Mouse (Mus musculus): ENCODE measurements at regions not wholly inside any gene's neighbourhood (a gene's known extent, or its start where the extent isn't known, plus 50 kb on each side); places are given as distances from the start of the nearest gene placed in this dataset.
A peak's percentile ranks its signal among the peaks of the same experiment; 100 is the strongest.

DNA sequence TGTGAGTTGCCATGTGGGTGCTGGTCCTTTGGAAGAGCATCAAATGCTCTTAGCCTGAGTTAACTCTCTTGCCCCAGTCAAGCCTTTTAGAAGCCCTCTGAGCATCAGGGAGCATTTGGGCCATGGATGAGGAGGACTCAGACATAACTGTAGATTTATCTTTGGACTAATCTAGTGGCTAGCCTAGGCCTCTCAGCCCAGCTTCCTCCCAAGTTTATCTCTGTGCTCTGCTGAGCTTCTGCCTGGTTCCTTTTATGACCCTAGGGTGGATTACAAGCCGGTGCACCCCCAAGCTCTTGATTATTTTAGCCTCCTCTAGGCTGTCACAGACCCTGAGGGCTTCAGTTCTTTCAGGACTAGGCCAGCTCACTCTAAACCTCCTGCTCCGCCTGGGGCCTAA is 102.6 kb upstream of the Vps8 start:
- DNase-seq (ENCODE audit: low read depth, low spot score) = no peak

DNA sequence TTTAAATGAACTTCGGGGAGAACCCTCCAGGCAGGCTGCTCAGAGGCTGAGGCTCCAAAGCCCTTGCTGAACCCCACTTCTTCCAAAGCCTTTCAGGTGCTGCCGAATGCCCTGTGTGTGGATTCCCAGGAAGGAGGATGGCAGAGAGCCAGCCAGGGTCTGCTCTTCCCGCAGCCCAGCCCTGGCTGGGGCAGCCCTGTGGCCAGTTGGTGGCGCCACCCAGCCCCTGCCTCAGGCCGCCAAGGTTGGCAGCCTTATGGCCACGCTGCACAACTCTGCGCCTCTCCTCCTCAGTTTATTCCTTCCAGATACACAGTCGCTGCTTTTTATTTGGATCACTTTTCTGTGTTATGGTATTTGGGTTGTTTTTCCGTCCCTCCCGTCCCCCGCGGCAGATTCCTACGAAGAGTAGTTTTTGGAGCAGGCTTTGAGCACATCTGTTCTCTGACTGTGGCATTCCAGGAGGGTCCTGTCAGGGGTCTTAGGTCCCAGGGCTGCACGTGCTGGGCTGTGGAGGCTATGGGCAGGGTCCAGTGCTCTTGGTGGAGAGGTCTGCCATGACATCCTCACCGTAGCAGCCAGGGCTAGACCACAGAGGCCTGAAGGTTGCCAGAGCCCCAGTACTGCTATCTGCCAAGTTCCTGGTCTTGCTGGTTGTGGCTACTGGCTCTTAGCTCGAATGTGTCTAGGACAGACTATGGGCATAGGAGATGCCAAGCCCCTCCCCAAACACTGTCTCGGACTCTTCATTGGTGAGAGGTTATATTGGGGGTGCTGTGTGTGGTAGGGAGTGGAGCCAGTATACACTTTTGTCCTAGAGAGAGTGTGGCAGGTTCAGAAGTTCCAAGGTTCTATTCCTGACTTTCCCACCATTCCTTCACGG is 101.5 kb upstream of the Vps8 start:
- DNase-seq (ENCODE audit: low read depth, low spot score) = no peak

DNA sequence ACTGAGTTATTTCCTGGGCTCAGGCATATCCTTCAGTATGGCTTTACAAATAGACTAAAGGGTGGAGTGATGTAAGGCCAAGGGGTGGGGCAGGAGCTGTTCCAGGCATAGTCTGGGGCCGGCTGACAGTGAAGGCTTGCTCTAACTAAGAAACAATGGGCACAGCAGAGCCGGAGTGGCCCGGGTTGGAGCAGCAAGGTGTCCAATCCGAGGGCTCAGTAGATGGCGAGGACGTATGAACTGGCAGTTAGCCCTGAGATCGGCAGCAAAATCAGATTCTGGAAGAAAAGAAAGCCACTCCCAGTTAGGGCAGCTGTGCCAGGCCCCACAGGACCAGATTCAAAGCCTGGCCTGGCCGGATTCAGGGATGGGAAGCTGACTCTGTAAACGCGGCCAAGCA is 100.5 kb upstream of the Vps8 start:
- DNase-seq (ENCODE audit: low read depth, low spot score) = no peak

DNA sequence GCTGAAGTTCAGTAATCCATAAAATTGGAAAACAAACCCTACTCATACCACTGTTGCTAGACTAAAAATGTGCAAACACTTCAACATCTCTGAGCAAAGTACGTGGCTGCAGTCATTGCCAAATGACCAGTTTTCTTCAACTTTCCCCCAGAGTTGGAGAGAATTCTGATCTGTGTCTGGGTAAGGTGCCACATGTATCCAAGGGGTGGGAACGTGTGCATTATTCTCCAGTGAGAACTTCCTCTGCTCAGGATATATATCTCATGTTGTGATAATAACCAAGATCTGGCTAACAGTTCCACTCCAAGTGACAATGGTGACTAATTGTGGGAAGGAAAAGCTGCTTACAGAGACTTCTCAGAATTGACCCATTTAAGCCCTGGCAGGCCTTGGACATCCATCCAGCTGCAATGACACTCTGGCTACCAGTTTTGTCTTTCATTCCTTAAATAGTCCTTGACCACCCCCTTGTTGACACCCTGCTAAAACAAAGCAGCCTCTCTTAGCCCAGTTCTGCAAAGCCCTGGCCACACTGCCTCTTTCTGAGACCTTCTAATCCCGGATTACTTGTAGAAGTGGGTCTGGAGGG is 99.4 kb upstream of the Vps8 start:
- no peak for DNase-seq (ENCODE audit: low read depth, low spot score)

DNA sequence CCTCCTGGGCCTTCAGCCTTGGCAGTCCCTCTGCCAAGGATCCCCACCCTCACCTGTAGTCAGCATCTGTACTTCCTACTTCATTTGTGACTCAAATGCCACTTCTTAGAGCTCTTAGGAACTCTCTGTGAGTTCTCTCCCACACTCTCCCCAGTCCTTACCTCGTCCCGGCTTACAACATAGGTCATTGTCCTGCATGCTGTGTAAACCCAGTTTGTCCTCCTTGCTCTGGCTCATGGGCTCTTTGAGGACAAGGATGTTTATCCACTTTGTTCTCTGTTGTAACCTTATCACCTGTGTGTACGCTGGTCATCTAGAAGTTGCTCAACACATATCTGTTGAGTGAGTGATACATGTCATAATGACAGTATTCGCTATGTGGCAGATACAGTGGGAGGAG is 94.9 kb upstream of the Vps8 start:
- no peak for DNase-seq (ENCODE audit: low read depth, low spot score)

DNA sequence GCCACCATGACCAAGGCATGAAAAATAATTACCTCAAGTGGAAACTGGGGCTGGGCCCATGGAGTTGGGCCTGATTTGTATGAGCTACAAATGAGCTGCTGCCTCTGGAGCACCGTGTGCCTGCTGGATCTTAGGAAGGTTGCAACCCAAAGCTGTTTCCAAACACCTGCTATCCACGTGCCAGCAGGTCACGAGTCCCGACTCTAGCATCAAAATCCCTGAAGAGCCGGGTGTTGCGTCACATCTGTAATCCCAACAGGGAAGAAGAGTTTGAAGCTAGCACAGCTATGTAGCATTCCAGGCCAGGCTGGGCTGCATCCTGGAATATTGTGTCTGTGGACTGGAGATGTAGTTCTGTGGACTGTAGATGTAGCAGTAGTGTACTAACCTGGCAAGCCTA is 93.7 kb upstream of the Vps8 start:
- DNase-seq (ENCODE audit: low read depth, low spot score) = no peak

DNA sequence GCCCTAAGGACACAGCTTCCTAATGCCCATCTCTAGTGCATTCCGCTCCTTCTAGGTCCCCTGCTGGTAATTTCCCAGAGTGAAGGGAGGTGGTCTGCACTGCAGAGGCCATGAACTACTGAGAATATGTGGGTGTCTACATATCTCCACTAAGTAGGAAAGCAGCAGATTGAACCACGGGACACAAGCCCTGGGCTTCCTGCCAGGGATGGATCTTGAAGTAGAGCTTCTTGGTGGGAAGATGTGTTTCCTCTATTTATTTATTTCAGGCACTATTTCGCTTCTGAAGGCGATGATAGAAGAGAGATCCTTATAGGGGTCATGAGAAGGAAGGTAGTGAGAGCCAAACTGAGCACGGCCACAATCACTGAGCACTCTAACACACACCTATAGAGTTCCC is 91.7 kb upstream of the Vps8 start:
- DNase-seq (ENCODE audit: low read depth, low spot score) = no peak

DNA sequence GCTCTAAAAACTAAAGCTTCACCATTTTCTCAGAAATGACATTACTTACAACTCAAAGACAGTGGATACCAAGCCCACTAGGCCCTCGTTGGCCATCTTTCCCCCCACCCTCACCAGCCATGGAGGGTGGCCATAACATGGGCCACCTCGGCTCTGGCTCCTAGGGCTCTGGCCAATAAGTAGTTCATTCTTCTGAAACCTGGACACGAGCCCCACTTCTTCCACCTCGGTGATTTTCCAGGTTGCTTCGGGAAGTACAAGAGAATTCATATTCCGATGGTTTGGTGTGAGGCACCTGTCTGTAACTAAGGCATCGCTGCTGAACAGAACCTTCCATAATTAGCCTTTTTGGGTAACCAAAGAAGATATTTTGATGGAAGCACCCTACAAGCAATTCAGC is 90.5 kb upstream of the Vps8 start:
- no peak for DNase-seq (ENCODE audit: low read depth, low spot score)

DNA sequence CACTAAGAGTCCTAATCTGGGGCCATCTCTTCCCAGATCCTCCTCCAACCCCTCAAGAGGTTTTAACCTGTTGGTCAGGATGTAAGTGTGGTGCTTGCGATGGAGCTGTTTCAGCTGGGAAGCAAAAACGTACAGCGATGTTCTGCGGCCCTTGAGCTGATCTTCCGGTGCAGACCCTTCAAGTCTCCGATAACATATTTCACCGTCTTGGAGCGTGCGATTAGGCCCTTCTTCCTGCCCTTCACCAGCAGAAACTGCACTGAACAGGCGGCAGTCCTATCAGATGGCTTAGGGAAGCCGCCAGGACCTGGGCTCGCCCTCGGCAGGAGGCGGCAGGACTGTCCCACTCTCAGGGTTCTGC is 90.1 kb upstream of the Vps8 start:
- no peak for DNase-seq (ENCODE audit: low read depth, low spot score)

DNA sequence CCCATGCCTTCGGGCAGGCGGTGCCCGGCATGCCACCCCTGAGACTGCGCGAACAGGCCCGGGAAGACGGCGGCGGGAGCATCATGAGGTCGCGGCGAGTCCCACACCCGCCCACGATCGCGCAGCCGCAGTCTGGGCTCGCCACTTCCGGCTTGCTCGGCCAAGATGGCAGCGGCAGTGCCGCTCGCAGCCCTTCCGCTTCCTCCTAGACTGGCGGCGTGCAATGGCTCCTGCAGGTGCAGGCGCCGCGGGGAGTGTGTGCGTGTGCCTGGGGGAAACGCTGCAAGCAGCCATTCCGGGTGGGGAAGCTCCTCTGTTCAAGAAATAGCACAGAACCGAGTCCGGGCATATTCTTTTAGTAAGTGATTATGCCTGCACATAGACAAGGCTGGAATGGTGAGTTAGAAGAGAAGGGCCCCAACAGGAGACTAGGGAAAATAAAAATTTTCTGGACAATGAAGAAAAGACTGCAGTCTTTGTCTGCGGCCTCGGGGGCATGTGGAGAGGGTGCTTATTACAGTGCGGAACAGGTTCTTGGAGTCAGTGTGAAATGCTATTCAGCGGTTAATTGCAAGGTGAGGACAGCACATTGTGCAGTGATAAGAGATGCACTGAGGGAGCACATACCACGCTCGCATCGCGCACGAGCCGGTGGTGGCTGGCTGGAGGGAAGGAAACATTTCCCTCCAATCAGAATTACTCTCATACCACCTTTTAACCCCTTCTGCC is 89.5 kb upstream of the Vps8 start:
- peak; percentile 96 for DNase-seq (ENCODE audit: low read depth, low spot score)

DNA sequence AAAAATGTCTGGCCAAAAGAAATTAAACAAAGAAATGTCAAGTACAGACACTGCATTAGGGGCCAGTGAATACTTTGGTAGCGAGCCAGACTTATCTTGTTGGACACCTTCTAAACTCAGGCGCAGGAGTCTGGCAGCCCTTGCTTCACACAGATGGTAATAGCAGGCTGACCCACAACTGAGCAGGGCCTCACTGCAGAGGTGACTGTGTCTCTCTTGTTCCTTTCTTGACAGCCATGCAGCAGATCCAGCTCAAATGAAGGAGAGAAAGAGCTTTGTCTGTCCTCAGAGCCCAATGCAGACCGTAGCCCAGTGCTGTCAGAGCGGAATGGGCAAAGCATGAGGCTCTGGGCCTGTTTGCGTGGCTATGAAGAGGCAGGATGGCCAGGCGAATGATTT is 83.9 kb upstream of the Vps8 start:
- DNase-seq (ENCODE audit: low read depth, low spot score) = no peak

DNA sequence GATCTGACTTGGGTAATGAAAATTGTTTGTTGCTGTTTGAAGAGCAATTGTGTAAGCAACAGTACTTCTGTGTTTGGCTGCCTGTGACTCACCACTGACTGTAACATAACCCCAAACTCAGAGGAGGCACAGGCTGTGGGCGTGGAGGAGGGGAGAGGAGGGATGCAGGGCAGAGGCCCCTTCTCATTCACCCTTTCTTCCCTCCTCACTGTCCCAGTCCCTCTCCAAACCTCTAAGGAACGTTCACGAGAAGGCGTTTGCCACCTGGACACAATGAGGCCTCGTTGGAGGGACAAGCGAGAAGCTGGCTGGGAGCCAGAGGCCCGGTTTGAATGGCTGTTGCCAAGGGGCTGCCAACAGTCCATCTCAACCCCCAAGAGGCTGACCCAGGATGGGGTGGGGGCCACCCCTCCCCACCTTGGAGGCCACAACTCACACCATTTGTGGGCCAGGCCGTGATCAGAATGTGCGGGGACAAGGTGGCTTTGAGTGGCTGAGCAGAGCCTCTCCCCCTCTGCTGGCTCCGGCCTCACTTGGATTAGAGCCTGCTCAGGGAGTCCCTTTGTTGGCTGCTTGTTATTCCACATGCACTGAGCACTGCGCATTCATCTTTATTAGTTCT is 83.3 kb upstream of the Vps8 start:
- no peak for DNase-seq (ENCODE audit: low read depth, low spot score)

DNA sequence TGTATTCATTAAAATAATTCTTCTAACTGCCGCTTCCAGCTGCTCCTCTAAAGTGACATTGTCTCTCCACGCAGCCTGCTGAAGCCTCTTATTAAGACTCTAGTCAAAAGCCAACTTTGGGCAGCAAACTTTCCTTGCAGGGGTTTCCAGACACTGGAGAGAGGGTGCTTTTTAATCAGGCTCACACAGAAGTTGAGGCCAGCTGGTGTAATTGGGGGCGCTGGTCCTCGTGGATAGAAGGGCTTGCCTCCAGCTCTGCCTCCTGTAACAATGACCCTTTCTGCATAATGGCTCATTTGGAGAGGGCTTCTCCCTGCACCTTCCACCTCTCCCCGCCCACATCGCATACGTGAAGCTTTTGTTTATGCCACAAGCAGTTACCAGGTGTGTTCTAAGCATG is 82.8 kb upstream of the Vps8 start:
- DNase-seq (ENCODE audit: low read depth, low spot score) = no peak

DNA sequence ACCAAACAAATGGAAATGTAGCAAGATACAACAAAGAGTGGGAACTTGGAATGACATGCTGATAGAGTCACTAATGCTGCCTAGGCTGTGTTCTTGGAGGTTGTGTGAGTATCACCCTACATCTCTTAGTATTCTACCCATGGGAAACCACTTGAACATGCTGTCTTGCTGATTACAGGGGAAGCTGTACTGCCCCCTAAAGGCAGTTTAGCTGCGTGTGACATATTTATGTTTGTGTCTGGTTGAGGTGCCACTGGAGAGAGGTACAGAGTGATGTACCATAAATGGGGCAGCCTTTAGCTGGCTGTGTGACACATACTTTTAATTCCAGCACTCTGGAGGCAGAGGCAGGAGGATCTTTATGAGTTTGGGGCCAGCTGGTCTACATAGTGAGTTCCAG is 73.0 kb upstream of the Vps8 start:
- peak; percentile 61 for DNase-seq (ENCODE audit: low read depth, low spot score)

DNA sequence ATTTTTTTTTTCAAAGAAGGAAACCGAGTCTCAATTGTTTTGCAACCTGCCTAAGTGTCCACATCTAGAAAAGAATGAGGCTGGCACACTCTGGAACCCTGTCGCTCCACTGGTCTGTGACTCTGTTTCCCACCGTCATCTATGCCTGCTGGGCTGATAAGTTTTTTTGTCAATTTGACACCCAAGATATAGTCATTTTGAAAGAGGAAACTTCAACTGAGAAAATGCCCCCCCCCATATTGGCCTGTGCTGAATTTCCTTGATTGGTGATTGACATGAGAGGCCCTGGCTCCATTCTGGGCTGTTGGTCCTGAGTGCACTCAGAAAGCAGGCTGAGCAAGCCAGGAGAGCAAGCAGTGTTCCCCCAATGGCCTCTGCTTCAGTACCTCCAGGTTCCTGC is 71.6 kb upstream of the Vps8 start:
- DNase-seq (ENCODE audit: low read depth, low spot score) = peak; percentile 88

DNA sequence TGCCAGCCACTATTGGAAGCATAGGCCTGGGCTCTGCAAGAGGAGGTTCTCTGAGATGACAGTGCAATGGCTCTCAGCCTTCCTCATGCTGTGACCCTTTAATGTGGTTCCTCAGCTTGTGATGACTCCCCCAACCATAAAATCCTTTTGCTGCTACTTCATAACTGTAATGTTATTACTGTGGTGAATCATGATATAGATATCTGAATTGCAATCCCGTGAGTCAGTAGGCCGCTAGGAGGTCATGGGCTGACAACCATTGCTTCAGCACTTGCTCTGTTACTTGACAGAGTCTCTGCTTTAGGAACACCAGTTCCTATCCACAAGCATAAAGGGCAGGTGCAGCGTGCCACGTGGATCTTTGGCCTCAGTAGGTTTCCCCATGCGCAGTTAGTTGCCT is 69.8 kb upstream of the Vps8 start:
- DNase-seq (ENCODE audit: low read depth, low spot score) = no peak

DNA sequence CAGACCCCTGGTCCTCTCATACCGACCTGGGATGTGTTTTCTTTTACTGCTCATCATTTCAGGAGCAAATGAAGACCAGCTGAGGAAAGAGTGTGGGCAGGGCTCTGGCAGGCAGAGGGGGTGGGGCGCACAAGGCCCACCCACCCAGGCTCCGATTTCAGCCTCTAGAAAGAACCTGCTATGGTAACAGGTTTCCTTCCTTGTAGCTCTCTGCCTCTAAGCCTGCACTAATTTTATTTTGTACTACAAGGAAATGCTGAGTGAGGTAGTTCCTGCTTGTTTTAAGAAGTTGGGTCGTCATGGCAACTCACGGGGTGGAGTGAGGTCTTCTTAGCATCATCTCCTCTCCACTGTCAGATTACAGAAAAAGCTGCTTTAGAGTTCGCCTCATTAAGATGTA is 69.4 kb upstream of the Vps8 start:
- no peak for DNase-seq (ENCODE audit: low read depth, low spot score)

DNA sequence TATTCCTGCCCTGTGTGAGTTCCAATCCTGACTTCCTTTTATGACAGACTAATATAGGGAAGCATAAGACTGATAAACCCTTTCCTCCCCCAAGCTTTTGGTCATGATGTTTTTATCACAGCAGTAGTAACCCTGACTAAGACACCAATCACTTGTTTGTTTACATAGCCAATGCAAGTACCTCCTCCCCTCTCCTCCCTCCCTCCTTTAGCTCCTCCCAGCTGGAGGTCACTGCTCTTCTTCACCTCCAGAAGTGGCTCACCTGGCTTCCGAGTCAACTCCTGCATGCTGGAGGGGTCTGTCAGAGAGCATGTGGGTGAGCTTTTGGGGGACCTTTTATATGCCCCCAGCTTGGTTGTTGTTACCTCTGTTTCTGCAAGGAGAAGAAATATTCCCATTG is 67.3 kb upstream of the Vps8 start:
- DNase-seq (ENCODE audit: low read depth, low spot score) = no peak

DNA sequence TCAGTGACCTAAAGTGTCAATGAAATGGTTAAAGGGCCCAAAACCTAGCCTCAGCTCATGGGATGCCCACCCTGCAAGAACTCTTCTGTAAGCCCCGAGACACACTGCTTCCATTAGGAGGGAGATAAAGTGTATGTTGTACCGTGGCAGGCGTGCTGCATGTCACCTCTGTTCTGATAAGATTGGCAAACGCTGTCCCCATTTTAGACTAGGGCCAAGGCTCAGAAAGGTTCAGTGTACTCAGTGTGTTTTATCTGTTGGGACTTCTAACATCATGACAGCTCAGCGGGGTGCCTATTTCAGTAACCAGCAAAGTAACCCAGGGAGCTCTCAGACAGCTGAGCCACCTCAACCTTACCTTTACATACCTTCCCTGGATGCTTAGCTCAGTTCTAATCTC is 65.5 kb upstream of the Vps8 start:
- DNase-seq (ENCODE audit: low read depth, low spot score) = no peak

DNA sequence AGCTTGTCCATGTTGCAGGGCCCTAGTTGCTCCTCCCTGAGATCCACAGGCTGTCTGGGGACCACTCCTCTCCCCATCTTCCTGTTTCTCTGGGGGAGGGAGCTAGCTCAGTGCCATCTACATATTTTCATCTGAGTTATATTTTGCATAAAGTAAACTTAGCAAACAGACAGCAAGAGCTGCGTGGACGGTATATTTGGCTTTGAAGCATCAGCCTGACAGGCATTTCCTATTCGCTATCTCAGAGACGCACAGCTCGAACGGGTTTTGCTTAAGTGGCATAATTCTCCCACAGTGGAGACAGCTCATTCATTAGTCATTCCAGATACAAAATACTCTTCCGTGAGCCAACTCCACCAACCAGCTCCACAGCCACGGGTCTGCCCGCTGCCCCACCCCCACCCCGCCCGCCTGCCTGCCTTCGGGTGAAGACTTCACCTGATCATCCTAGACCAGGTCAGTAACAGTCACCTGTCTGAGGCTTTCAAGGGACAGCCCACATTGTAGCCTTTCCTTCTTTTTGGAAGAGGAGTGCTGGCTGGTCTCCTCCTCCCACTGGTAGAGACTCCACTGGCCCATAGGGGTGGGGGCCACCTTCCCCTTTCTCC is 64.5 kb upstream of the Vps8 start:
- peak; percentile 52 for DNase-seq (ENCODE audit: low read depth, low spot score)

DNA sequence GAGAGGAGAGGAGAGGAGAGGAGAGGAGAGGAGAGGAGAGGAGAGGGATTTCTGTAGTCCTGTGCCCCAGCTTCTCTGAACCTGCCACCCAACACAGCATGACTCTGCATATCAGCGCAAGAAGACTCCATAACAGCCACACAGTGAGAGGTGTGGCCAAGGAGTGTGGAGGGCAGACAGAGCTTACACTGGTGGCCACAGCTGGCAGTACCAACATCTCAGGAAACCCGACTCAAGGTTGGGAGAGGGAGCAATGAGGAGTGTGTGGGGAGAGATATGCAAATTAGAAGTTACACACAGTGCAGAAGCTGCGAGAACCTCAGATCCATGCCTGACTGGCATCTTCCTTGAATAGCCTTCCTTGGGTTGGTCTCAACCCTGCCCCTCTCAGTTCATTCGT is 63.5 kb upstream of the Vps8 start:
- no peak for DNase-seq (ENCODE audit: low read depth, low spot score)

DNA sequence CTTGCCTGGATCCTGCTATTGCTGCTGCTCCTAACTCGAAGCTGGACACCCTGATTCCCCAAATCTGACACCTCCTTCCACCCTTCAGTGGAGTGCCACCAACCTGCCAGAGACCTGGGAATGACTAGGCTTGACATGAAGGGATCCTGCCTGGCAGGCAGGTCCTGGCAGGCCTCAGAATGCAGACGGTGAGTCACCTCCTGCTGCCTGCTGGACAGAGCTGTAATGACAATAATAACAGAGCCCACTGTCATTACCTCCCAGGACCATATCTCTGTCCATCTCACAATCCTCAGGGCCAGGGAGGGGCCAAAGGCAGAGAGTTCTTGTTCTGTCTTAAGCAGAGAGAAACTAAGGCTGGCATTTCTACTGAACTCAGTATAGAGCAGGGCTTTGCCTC is 61.5 kb upstream of the Vps8 start:
- no peak for DNase-seq (ENCODE audit: low read depth, low spot score)

All from A20 (cell line).